Mouse (Mus musculus) testis, adult 2 months (tissue): Measurements from ENCODE around the gene 4931406C07Rik.

ENCODE experiments used
- CTCF ChIP-seq: fragments of 200-500 bp; IDR thresholded peaks from 2 replicates; pipeline ENCODE4 v1.5.1; 2012; ENCODE audit warnings: low read depth, mild to moderate bottlenecking, inconsistent platforms, low read length, moderate library complexity; ENCODE audit not compliant: control insufficient read depth, insufficient read depth, insufficient replicate concordance
- POLR2A ChIP-seq: fragments of 200-500 bp; IDR thresholded peaks from 2 replicates; pipeline ENCODE4 v1.6.1; 2012; ENCODE audit warnings: low read depth, mild to moderate bottlenecking, inconsistent platforms, low read length, moderate library complexity; ENCODE audit not compliant: control insufficient read depth

DNA sequence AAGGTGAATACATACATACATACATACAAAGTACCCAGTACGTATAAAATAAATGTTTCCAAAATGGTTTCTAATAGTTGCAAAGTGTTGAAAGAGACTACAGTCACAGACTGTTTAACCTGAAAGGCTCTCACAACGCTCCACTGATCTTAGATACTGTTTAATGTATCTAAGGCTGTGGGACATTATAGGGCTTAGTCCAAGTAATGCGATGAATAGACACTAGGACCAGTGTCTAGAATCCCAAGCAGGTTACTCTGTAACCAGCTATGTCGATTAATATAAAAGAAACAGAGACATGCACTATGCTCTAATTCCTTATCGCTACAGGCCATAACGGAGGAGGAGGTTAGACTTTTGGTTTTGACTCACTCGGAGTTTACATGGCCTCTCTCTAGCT is 9.1 kb downstream of the 4931406C07Rik start:
- TF ChIP-seq CTCF (no peak), POLR2A (no peak)
